Mouse (Mus musculus): ENCODE measurements at regions not wholly inside any gene's neighbourhood (a gene's known extent, or its start where the extent isn't known, plus 50 kb on each side); places are given as distances from the start of the nearest gene placed in this dataset.

GRCm38 (mm10) chr7:123907946-123908840, 74.5 kb upstream of the Hs3st4 start:
- DNase-seq (ENCODE audit: low spot score in 2 of 2), result no peak

GRCm38 (mm10) chr7:123921461-123921860, 61.2 kb upstream of the Hs3st4 start:
- DNase-seq (ENCODE audit: low spot score in 2 of 2), result no peak

GRCm38 (mm10) chr7:123932486-123932885, 50.2 kb upstream of the Hs3st4 start:
- no peak for DNase-seq (ENCODE audit: low spot score in 2 of 2)
